Mouse (Mus musculus) lung, adult 2 months (tissue): ENCODE measurements at regions not wholly inside any gene's neighbourhood (a gene's known extent, or its start where the extent isn't known, plus 50 kb on each side); places are given as distances from the start of the nearest gene placed in this dataset.

Experiments used
- CTCF ChIP-seq: fragments of 200-500 bp; IDR thresholded peaks from 2 replicates; pipeline ENCODE4 v1.5.1; 2011; ENCODE audit warnings: mild to moderate bottlenecking, low read length, control low read depth; ENCODE audit not compliant: insufficient read depth
- POLR2A ChIP-seq: fragments of 200-500 bp; IDR thresholded peaks from 2 replicates; pipeline ENCODE4 v1.6.1; 2011; ENCODE audit warnings: low read depth, mild to moderate bottlenecking, control low read depth, low read length, borderline replicate concordance; ENCODE audit errors: extremely low read depth

DNA sequence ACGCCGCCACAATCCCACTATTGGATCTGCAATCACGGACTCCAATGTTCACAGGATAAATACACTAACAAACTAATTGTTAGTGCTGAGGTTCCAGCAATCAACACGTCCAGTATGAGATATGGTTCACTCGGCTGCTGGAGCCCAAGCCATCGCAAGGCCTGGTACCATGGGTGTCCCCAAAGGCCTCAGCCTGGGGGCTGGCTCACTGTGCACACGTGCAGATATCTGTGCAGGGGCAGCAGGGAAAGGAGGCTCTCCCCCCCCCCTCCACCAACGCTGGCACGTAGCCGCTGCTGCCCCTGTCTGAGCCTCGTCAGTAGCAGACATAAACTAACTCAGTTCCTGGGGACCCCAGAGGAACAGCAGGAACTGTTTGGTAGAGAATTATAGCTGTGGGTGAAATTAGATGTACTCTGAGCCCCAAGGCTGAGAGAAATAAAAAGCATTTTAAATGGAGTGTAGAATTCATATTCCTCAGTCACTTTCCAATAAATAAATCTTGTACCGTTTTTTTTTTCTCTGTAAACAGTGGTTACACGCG is 210.3 kb upstream of the Mvb12b start:
- TF ChIP-seq POLR2A = no peak
- no peak for TF ChIP-seq CTCF
